Mouse (Mus musculus) liver, adult 2 months (tissue): ENCODE measurements around the gene Fst. TPM values are rescaled to one million over a fixed set of nuclear protein-coding genes. Genes with fewer than 3 reads are reported as not detected.

ENCODE experiments used
- DNase-seq: peaks from one replicate; pipeline ENCODE4 v3.0.0-alpha.2; 2011; ENCODE audit warnings: low read depth, low spot score; ENCODE audit errors: extremely low read depth
- H3K27ac ChIP-seq: fragments of 200-500 bp; replicated peaks from 2 replicates; pipeline ENCODE4 v1.5.1; 2012; ENCODE audit warnings: low read depth, mild to moderate bottlenecking, control low read depth, inconsistent platforms, low read length; ENCODE audit not compliant: insufficient read depth
- H3K27me3 ChIP-seq: fragments of 200-500 bp; 2 replicates; pipeline ENCODE4 v1.6.1; 2012; ENCODE audit warnings: mild to moderate bottlenecking, moderate library complexity, low read length, inconsistent platforms; ENCODE audit not compliant: control insufficient read depth, insufficient read depth
- H3K36me3 ChIP-seq: fragments of 200-500 bp; 2 replicates; pipeline ENCODE4 v1.6.1; 2012; ENCODE audit warnings: low read length, inconsistent platforms; ENCODE audit not compliant: control insufficient read depth, insufficient read depth
- H3K4me1 ChIP-seq: fragments of 200-500 bp; 2 replicates; pipeline ENCODE4 v1.6.1; 2011; ENCODE audit warnings: low read length; ENCODE audit not compliant: control insufficient read depth, insufficient read depth
- H3K4me3 ChIP-seq: fragments of 200-500 bp; 2 replicates; pipeline ENCODE4 v1.5.1; 2011; ENCODE audit warnings: low read depth, mild to moderate bottlenecking, control low read depth, low read length, moderate library complexity; ENCODE audit not compliant: insufficient read depth
- H3K79me2 ChIP-seq: fragments of 200-500 bp; 2 replicates; pipeline ENCODE4 v1.6.1; 2012; ENCODE audit warnings: inconsistent platforms, mild to moderate bottlenecking, low read length, moderate library complexity; ENCODE audit not compliant: control insufficient read depth, insufficient read depth
- H3K9ac ChIP-seq: fragments of 200-500 bp; 2 replicates; pipeline ENCODE4 v1.6.1; 2012; ENCODE audit warnings: low read depth, mild to moderate bottlenecking, control low read depth, inconsistent platforms, low read length
- CTCF ChIP-seq: fragments of 200-500 bp; IDR thresholded peaks from 2 replicates; pipeline ENCODE4 v1.5.1; 2011; ENCODE audit warnings: low read depth, low read length, control low read depth
- POLR2A ChIP-seq: fragments of 200-500 bp; IDR thresholded peaks from 2 replicates; pipeline ENCODE4 v1.6.1; 2011; ENCODE audit warnings: low read length, control low read depth; ENCODE audit not compliant: insufficient read depth; ENCODE audit errors: extremely low read depth
- WGBS: fragments of 180-500 bp; shearing (Covaris S2); methylation state at CpG from one replicate; pipeline ENCODE4 v1.1.7; 2018; 5-methylcytosine and 5-hydroxymethylcytosine counted together
- polyA plus RNA-seq: library from polyadenylated mRNA; depleted of rRNA; stranded (reverse); fragments of >200 nt; gene quantifications from 2 replicates; pipeline ENCODE4 v1.2.3, GENCODE M21; 2012
- total RNA-seq: library from RNA; depleted of rRNA; stranded (reverse); fragments of >200 nt; gene quantifications from 2 replicates; pipeline ENCODE4 v1.2.3, GENCODE M21; 2014

Gene Fst
- total and polyA plus RNA-seq, 2 experiments: 0.92 to 1.3 TPM

- Histone ChIP-seq H3K27me3 (no peaks in the 10 kb centered on the region), H3K4me1 (peaks cover 17% of the 10 kb centered on the region), H3K4me3 (no peak overlapping the region), H3K36me3 (no peaks in the 10 kb centered on the region), H3K79me2 (no peaks in the 10 kb centered on the region), H3K9ac (no peak overlapping the region), H3K27ac (peak overlapping the region; percentile 75)
- WGBS: 21% methylated on average over 6 of the region's 6 CpGs
- DNase-seq: peak; percentile 85
- TF ChIP-seq POLR2A (no peak), CTCF (no peak)
Observed at GRCm38 (mm10) chr13:114466269-114466919, 7.6 kb upstream of the Fst start.

- Histone ChIP-seq H3K4me1 (peaks cover 17% of the 10 kb centered on the region), H3K79me2 (no peaks in the 10 kb centered on the region), H3K27me3 (no peaks in the 10 kb centered on the region), H3K9ac (no peak overlapping the region), H3K27ac (no peak overlapping the region), H3K4me3 (no peak overlapping the region), H3K36me3 (no peaks in the 10 kb centered on the region)
- TF ChIP-seq POLR2A: no peak
- TF ChIP-seq CTCF: no peak
- WGBS: 21% methylated on average over 1 of the region's 1 CpGs
- peak; percentile 94 for DNase-seq
Observed at GRCm38 (mm10) chr13:114465387-114465786, 6.6 kb upstream of the Fst start.

GRCm38 (mm10) chr13:114464824-114465223 lies 6.1 kb upstream of the Fst start:
- no peak overlapping the region for H3K4me3 ChIP-seq
- H3K27ac ChIP-seq: 0 out of 2 replicates have a peak overlapping the region, but pooled peaks have one; percentile 40
- no peaks in the 10 kb centered on the region for H3K36me3 ChIP-seq
- 71% methylated on average over 3 of the region's 3 CpGs for WGBS
- no peak overlapping the region for H3K9ac ChIP-seq
- no peaks in the 10 kb centered on the region for H3K79me2 ChIP-seq
- TF ChIP-seq CTCF (no peak), POLR2A (no peak)
- H3K4me1 ChIP-seq: peaks cover 17% of the 10 kb centered on the region
- DNase-seq: no peak
- no peaks in the 10 kb centered on the region for H3K27me3 ChIP-seq

GRCm38 (mm10) chr13:114462548-114463408 lies 4.0 kb upstream of the Fst start:
- H3K79me2 ChIP-seq: no peaks in the 10 kb centered on the region
- no peaks in the 10 kb centered on the region for H3K27me3 ChIP-seq
- 15% methylated on average over 8 of the region's 8 CpGs for WGBS
- peak overlapping the region; percentile 35; the same call in 1 of the 2 replicates for H3K27ac ChIP-seq
- peaks cover 20% of the 10 kb centered on the region for H3K4me1 ChIP-seq
- TF ChIP-seq POLR2A: no peak
- no peak for TF ChIP-seq CTCF
- no peaks in the 10 kb centered on the region for H3K36me3 ChIP-seq
- no peak overlapping the region for H3K4me3 ChIP-seq
- peak; percentile 98 for DNase-seq
- H3K9ac ChIP-seq: no peak overlapping the region

- Histone ChIP-seq H3K27me3 (no peaks in the 10 kb centered on the region), H3K79me2 (no peaks in the 10 kb centered on the region), H3K4me1 (peaks cover 11% of the 10 kb centered on the region), H3K4me3 (peak overlapping the region; percentile 61; the same call in 1 of the 2 replicates), H3K27ac (no peak overlapping the region), H3K9ac (peak overlapping the region; percentile 69; the same call in 1 of the 2 replicates), H3K36me3 (no peaks in the 10 kb centered on the region)
- peak; percentile 23 for TF ChIP-seq CTCF
- TF ChIP-seq POLR2A: no peak
- peak; percentile 72 for DNase-seq
- WGBS: 1% methylated on average over 29 of the region's 29 CpGs
Observed at GRCm38 (mm10) chr13:114460306-114460892, 1.6 kb upstream of the Fst start.
